Comparison of ENCODE assay signal across 8 mouse cellular contexts in the genomic region with DNA sequence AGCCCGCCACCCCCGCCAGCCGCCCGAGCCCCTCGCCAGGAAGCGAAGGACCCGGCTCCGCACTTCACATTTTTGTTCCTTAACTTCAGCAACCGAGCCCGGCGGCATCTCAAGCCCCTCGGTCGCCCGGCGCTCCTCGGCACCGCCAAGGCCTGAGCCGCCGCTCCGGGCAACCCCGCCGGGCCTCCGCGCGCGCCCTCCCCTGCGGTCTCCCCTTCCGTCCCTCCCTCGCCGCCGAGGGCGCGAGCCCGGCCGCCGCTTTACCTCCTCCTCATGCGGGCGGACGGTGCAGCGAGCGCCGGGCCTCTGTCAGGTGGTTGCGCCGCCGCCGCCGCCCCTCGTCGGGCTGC. TPM values are rescaled to one million over a fixed set of nuclear protein-coding genes. Genes with fewer than 3 reads are reported as not detected.
DNase-seq lines count a peak whose midpoint lies in the region; ATAC-seq and TF ChIP-seq lines count a peak whose summit lies in the region.

No protein-coding gene starts in this region.

- H3K27me3 ChIP-seq in kidney, adult 2 months (replicated peaks; ENCODE audit: control insufficient read depth, insufficient read depth, low read length): no peaks in the 10 kb centered on the region
- H3K27me3 ChIP-seq in hindbrain, embryonic 15.5 days: no peaks in the 10 kb centered on the region
- no peaks in the 10 kb centered on the region for H3K27me3 ChIP-seq in midbrain, embryonic 10.5 days (ENCODE audit: low read depth, poor library complexity, severe bottlenecking)
- no peaks in the 10 kb centered on the region for H3K27me3 ChIP-seq in stomach, embryonic 16.5 days (ENCODE audit: control insufficient read depth, insufficient read depth, low read length)

- no peak for TF ChIP-seq CTCF in kidney, adult 2 months (conservative IDR thresholded peaks at IDR 0.05; ENCODE audit: insufficient read depth, insufficient read length, low read depth, low read length)

- no peaks in the 10 kb centered on the region for H3K9me3 ChIP-seq in ES-E14 (ENCODE audit: control insufficient read depth, insufficient read depth, low read depth, low read length)
- no peaks in the 10 kb centered on the region for H3K9me3 ChIP-seq in hindbrain, embryonic 15.5 days
- H3K9me3 ChIP-seq in midbrain, embryonic 10.5 days (replicated peaks): no peaks in the 10 kb centered on the region
- H3K9me3 ChIP-seq in stomach, embryonic 16.5 days (replicated peaks; ENCODE audit: control insufficient read depth, low read length): no peaks in the 10 kb centered on the region

- H3K36me3 ChIP-seq in kidney, adult 2 months (ENCODE audit: control insufficient read depth, insufficient read depth, low read length): no peaks in the 10 kb centered on the region
- peaks cover 8% of the 10 kb centered on the region for H3K36me3 ChIP-seq in ES-E14 (ENCODE audit: control insufficient read depth, insufficient read depth, low read length, poor library complexity, severe bottlenecking)
- H3K36me3 ChIP-seq in hindbrain, embryonic 15.5 days: no peaks in the 10 kb centered on the region
- H3K36me3 ChIP-seq in midbrain, embryonic 10.5 days: peaks cover 34% of the 10 kb centered on the region
- H3K36me3 ChIP-seq in stomach, embryonic 16.5 days (ENCODE audit: control insufficient read depth, insufficient read depth, low read length): peaks cover 2% of the 10 kb centered on the region; the same call in 1 of the 2 replicates

- TF ChIP-seq POLR2A in kidney, adult 2 months (IDR thresholded peaks at IDR 0.05; ENCODE audit: low read depth, low read length): no peak

- peak overlapping the region; percentile 86 for H3K4me3 ChIP-seq in kidney, adult 2 months (ENCODE audit: insufficient read depth, low read depth, low read length)
- peak overlapping the region; percentile 97 to 100 for H3K4me3 ChIP-seq in ES-E14 (ENCODE audit: insufficient read depth in 1 of 2, low read depth in 1 of 2, low read length in 2 of 2, poor library complexity in 1 of 2, severe bottlenecking in 1 of 2)
- H3K4me3 ChIP-seq in hindbrain, embryonic 15.5 days: peak overlapping the region; percentile 69
- H3K4me3 ChIP-seq in midbrain, embryonic 10.5 days: peak overlapping the region; percentile 74
- peak overlapping the region; percentile 100 for H3K4me3 ChIP-seq in stomach, embryonic 16.5 days (replicated peaks; ENCODE audit: low read length)

- in situ Hi-C loops in ES-E14 (cut with MboI; ENCODE audit: low sequenced_read_pairs in 2 of 2, unreplicated experiment in 2 of 2): no loop called here

- ATAC-seq in erythroid progenitor cell, adult 5-6 weeks (replicated peaks; ENCODE audit: low FRiP score, poor library complexity, severe bottlenecking): peak; percentile 4; the same call in 1 of the 2 replicates
- peak; percentile 70 for ATAC-seq in hindbrain, embryonic 15.5 days (ENCODE audit: low FRiP score, low read depth)
- peak; percentile 61 for ATAC-seq in stomach, embryonic 16.5 days (ENCODE audit: insufficient read depth, low FRiP score)

- DNase-seq in kidney, adult 2 months: no peak
- no peak for DNase-seq in kidney, adult 9 months
- no peak for DNase-seq in ES-E14 (ENCODE audit: low read depth, low spot score)
- DNase-seq in midbrain, embryonic 10.5 days (ENCODE audit: low spot score): no peak
- no peak for DNase-seq in T-cell, adult 2 months (ENCODE audit: low spot score)

- H3K9ac ChIP-seq in ES-E14 (ENCODE audit: insufficient read depth, low read depth, low read length, poor library complexity, severe bottlenecking): peak overlapping the region; percentile 99
- H3K9ac ChIP-seq in hindbrain, embryonic 15.5 days: peak overlapping the region; percentile 95
- peak overlapping the region; percentile 96 for H3K9ac ChIP-seq in stomach, embryonic 16.5 days (ENCODE audit: low read length)

- peak overlapping the region; percentile 66 for H3K4me2 ChIP-seq in hindbrain, embryonic 15.5 days
- H3K4me2 ChIP-seq in stomach, embryonic 16.5 days (ENCODE audit: low read depth, low read length): peak overlapping the region; percentile 92

- H3K4me1 ChIP-seq in kidney, adult 2 months (ENCODE audit: control insufficient read depth, insufficient read depth, low read length): peaks cover 6% of the 10 kb centered on the region; the same call in 1 of the 2 replicates
- H3K4me1 ChIP-seq in ES-E14 (ENCODE audit: control insufficient read depth in 2 of 2, insufficient read depth in 2 of 2, low read length in 2 of 2, poor library complexity in 1 of 2): peaks cover 5 to 8% of the 10 kb centered on the region in 2 experiments
- H3K4me1 ChIP-seq in hindbrain, embryonic 15.5 days (replicated peaks): peaks cover 25% of the 10 kb centered on the region
- H3K4me1 ChIP-seq in midbrain, embryonic 10.5 days: peaks cover 26% of the 10 kb centered on the region
- H3K4me1 ChIP-seq in stomach, embryonic 16.5 days (ENCODE audit: control insufficient read depth, insufficient read depth, low read length): peaks cover 15% of the 10 kb centered on the region

- H3K27ac ChIP-seq in kidney, adult 2 months (ENCODE audit: insufficient read depth, low read depth, low read length): 0 out of 2 replicates have a peak overlapping the region, but pooled peaks have one; percentile 27
- peak overlapping the region; percentile 98 for H3K27ac ChIP-seq in ES-E14 (ENCODE audit: insufficient read depth, low read depth, low read length, poor library complexity, severe bottlenecking)
- H3K27ac ChIP-seq in hindbrain, embryonic 15.5 days (replicated peaks): peak overlapping the region; percentile 95
- H3K27ac ChIP-seq in midbrain, embryonic 10.5 days (replicated peaks): peak overlapping the region; percentile 98
- H3K27ac ChIP-seq in stomach, embryonic 16.5 days (ENCODE audit: low read length): peak overlapping the region; percentile 98

- WGBS in kidney, adult 2 months: under 1% methylated on average over 49 of the region's 49 CpGs
- WGBS in hindbrain, embryonic 15.5 days: 0% methylated on average over 46 of the region's 49 CpGs
- 0% methylated on average over 49 of the region's 49 CpGs for WGBS in midbrain, embryonic 10.5 days
- WGBS in stomach, embryonic 16.5 days: under 1% methylated on average over 48 of the region's 49 CpGs

TF ChIP-seq in ES-E14, 5 proteins besides CTCF, POLR2A, EP300 and RAD21:
- no peak for TF ChIP-seq MAFK (IDR thresholded peaks at IDR 0.05; ENCODE audit: insufficient read depth, low read depth, low read length)

RNA-seq across cellular contexts. Expression of a gene that starts 0.6 kb away (rescaled TPM):
- polyA plus RNA-seq in kidney, adult 2 months (2012; rRNA removed): 14.4 and 17.3 TPM in 2 replicates
- 138 and 161 TPM in 2 replicates for total RNA-seq in ES-E14 (2012; rRNA removed)
- 216 and 231 TPM in 2 replicates for total RNA-seq in erythroid progenitor cell, adult 5-6 weeks (2015; ENCODE audit: low replicate concordance)
- 270 and 327 TPM in 2 replicates for total RNA-seq in erythroid progenitor cell, adult 5-6 weeks (2017; ENCODE audit: low replicate concordance)
- polyA plus RNA-seq in hindbrain, embryonic 15.5 days (2015; fragmentation: Nextera tagmentation; extraction: Ambion mirVana): 39.3 and 47.0 TPM in 2 replicates
- 95.6 and 98.9 TPM in 2 replicates for polyA plus RNA-seq in midbrain, embryonic 10.5 days (2016; fragmentation: Nextera tagmentation; extraction: Ambion mirVana)
- polyA plus RNA-seq in stomach, embryonic 16.5 days (2015; fragmentation: Nextera tagmentation; extraction: Ambion mirVana): 44.0 and 47.7 TPM in 2 replicates

Comparison
In these comparisons a context has a peak if more than half of its experiments do, and no peak if none do; other contexts are left out.
1. H3K27ac ChIP-seq: peak in every context shown above with its lines; median percentile 98 in ES-E14; 98 in midbrain, embryonic 10.5 days; 98 in stomach, embryonic 16.5 days; 95 in hindbrain, embryonic 15.5 days; 27 in kidney, adult 2 months.
2. ATAC-seq: peak in every context shown above with its lines; median percentile 70 in hindbrain, embryonic 15.5 days; 61 in stomach, embryonic 16.5 days; 4 in erythroid progenitor cell, adult 5-6 weeks.